Mouse (Mus musculus) fibroblast of lung, adult 2 months (primary cell): ENCODE data around the gene Ftl1.

Experiments used
- DNase-seq: peaks from one replicate; pipeline ENCODE4 v3.0.0-alpha.2; 2011; ENCODE audit warnings: low read depth

The Ftl1 gene

DNA sequence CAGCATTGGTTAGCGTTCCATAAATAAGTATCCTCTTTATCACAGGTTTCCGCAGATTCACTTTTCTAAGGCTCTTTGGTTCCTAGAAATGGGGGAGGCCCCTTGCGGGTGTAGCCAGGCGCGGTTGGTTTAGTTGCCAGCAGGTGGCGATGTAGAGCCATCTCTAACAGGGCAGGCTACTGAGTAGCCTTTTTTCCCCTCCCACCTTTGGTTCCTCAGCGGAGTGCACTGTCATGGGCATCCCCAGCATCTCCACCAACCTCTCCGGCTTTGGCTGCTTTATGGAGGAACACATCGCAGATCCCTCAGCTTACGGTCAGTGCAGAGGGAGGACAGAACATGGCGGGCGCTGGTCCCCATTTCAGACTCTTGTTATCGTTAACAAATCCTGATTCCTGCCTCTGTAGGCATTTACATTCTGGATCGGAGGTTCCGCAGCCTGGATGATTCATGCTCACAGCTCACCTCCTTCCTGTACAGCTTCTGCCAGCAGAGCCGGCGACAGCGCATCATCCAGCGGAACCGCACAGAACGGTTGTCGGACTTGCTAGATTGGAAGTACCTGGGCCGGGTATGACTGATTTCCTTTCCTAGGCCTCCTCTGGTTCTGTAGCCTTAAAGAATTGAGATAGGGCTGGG, 8.2 kb downstream of the Ftl1 start:
- no peak for DNase-seq

DNA sequence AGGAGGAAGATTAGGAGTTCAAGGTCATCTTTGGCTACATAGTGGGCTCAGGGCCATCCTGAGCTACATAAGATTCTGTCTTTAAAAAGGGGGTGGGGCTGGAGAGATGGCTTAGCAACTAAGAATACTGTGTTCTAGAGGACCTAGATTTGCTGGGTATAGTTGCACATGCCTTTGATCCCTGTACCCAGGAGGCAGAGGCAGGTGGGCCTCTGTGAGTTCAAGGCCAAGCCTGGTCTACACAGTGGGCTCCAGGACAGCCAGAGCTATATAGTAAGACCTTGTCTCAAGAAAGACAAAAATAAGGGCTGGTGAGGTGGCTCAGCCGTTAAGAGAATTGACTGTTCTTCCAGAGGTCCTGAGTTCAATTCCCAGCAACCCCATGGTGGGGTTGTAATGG, 9.7 kb downstream of the Ftl1 start:
- no peak for DNase-seq

- DNase-seq = no peak
Observed at GRCm38 (mm10) chr7:45447325-45447990, 12.2 kb downstream of the Ftl1 start.

DNA sequence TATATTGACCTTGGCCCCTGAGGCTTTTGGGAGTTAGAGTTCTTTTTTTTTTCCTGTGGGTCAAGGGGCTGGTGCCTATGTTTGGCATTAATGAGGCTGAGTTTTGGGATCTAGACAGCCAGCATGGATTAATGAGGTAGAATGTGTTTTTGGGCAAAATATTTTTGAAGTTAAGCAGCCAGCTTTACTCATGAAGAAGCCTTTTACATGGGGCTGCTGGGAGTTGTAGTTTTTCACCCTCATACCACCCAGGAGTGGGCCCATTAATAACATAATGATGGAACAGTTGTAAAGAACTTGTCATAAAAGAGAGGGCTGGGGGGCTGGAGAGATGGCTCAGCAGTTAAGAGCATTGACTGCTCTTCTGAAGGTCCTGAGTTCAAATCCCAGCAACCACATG, 13.1 kb downstream of the Ftl1 start:
- no peak for DNase-seq

GRCm38 (mm10) chr7:45443526-45444420, 15.9 kb downstream of the Ftl1 start:
- DNase-seq = no peak

- DNase-seq = no peak
Observed at GRCm38 (mm10) chr7:45437521-45438276, 22.0 kb downstream of the Ftl1 start, which contains the start of gene Ruvbl2. Gene Ruvbl2 (minus strand): TSS chr7:45438096.

- DNase-seq = no peak
Observed at GRCm38 (mm10) chr7:45437046-45437445, 22.6 kb downstream of the Ftl1 start.

DNA sequence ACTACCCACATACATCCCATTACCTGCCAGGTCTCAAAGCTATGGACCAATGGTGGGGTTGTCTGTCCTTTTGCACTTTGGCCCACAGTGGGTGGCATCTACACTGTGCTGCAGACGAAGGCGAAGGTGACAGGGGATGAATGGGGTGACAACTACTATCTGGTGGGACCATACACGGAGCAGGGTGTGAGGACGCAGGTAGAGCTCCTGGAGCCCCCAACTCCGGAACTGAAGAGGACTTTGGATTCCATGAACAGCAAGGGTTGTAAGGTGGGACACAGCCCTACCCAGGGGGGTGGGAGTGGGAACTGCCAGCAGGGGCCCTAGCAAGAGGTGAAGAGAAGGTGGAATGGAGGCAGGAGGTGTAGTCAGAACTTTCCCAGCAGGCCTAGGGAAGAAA, 23.2 kb downstream of the Ftl1 start:
- DNase-seq = no peak

DNA sequence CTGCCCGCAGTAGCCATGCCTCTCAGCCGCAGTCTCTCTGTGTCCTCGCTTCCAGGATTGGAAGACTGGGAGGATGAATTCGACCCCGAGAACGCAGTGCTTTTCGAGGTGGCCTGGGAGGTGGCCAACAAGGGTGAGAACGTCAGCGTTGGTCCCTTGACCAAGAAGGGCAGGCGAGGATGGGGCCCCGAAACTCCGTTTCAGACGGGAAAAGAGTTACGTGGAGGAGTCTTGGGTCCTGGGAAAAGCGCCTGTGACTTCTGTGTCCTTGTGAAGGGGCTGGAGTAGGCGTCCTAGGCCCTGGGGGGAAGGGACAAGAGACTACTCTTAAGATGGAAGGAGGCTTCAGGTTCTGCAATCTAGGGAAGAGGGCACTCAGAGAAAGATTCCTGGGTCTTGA, 24.6 kb downstream of the Ftl1 start:
- no peak for DNase-seq

GRCm38 (mm10) chr7:45434203-45435015, 25.3 kb downstream of the Ftl1 start, which contains the start of gene Gys1:
Gene Gys1 (plus strand): TSS chr7:45434844.
- peak; percentile 100 for DNase-seq

DNA sequence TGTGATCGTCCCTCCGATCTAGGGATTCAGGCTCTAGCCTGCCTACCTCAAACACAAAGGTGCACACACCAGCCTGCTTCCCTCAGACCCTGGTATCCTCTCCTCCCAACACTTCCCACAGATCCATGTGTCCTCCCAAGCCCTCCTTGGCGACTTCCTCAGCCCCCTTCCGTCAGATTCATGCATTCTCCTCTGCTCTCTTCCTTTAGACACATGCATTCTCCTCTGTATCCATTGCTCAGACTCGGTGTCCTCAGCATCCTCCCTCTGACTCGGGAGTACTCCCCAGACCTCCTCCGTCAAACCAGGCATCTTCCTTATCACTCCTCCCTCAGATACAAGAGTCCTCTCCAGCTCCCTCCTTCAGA, 25.9 kb downstream of the Ftl1 start:
- DNase-seq = no peak

GRCm38 (mm10) chr7:45426556-45426955, 33.1 kb downstream of the Ftl1 start:
- DNase-seq = no peak

- DNase-seq = no peak
Observed at GRCm38 (mm10) chr7:45421194-45421593, 38.5 kb downstream of the Ftl1 start.

DNA sequence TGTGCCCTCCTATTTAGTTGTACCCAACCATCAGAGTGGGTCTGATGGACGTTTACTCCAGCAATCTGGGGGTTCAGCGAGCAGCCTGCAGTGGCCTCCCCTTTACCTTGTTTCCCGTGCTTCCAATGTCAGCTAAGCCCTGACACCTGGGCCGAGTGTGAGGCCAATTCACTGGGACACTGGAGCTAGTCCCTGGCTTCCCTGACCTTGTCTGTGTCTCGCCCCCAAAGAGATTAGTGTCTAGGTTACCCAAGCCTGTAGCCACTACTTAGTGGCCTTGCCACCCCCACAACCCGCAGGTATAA, 39.1 kb downstream of the Ftl1 start, which contains the start of gene Lhb:
TSS of gene Lhb (plus strand) at position 206 of the 305 bp plus-strand sequence.
- DNase-seq = no peak

- DNase-seq = no peak
Observed at GRCm38 (mm10) chr7:45419859-45420614, 39.6 kb downstream of the Ftl1 start.

DNA sequence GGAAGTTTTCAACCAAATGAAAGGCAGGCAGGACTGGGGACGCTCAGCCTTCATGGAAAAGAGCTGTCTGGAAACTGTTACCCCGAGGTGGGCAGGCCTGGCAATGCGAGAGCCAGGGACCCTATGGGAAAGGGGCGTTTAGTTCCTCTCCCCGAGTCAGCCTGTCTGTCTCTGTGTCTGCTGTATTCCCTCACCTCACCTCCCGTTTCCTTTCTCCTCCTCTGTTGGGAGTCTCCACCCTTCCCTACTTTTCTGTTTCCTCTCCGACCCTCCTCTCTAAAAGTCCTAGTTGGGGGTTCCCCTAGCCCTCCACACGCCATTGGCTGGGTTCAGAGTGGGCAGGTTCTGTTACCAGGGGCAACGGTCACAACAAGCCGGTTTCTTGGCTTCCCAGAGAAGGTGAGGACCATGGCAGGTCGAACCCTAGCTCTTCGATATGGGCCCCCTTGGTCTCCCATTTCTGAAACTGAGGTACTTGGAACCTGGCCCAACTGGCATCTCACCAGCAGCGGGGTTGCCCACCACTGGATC, 41.7 kb downstream of the Ftl1 start:
- DNase-seq = no peak

GRCm38 (mm10) chr7:45415636-45416035, 44.0 kb downstream of the Ftl1 start:
- DNase-seq = no peak

- DNase-seq = no peak
Observed at GRCm38 (mm10) chr7:45414740-45415224, 44.9 kb downstream of the Ftl1 start.

DNA sequence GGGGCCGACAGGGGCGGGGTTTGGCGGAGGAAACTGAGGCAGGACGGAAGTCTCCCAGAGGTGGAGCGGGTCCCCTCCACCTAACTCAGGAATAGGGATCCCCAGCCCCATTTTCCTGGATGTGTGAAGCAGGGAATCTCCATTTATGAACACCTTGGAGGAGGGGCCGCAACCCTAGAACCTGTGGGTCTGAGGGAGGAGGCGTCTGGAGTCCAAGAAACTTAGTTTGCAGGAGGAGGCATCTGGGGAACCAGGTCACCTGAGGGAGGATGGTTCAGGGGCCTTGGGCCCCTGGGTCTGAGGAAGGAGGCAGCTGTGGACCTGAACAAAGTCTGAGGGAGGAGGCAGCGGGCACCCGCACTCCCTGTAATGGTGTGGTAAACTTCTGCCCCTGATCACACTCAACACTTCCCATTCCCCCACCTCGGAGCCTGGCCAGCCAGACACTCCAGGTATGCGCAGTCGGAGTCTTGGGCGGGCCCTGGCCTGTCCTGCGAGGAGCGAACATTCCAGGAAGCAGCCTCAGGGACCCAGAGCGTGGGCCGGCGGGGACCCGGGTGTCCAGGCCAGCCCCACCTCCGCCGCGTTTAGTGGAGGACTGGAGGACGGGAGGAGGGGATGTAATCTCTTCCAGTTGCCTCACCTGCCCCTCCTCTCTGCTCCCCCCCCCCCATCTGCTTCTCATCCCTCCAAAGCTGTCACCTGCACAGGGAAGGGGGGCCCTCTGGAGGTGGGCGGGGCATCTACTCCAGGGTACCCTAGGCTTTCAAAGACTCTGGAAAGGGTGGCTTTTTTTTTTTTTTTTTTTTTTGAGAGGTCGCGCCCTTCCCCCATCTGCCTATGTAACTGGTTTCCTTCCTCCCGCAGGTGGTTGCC, 45.6 kb downstream of the Ftl1 start:
- no peak for DNase-seq
